Mouse (Mus musculus): ENCODE data around the gene Olfr69. TPM values are rescaled to one million over a fixed set of nuclear protein-coding genes. Genes with fewer than 3 reads are reported as not detected.
"Not testable (repeated sequence)": the region's sequence is repeated elsewhere in the genome, so short reads cannot be mapped to it uniquely, and the experiment has no call there.

Gene Olfr69
- not detected for total RNA-seq (2021)
- long read RNA-seq, experiment 1 = 0 reads
- long read RNA-seq, experiment 2 = 0 reads

GRCm38 (mm10) chr7:103771494-103771893, at the start of gene Olfr69:
Gene Olfr69, minus strand, starts transcription at chr7:103771594.
- DNase-seq = no peak
- intact Hi-C loops (cut with DNase I; ENCODE audit: low total_unique reads) = no loop called here

GRCm38 (mm10) chr7:103815085-103815484, 43.7 kb upstream of the Olfr69 start:
- intact Hi-C loops (cut with DNase I; ENCODE audit: low total_unique reads); DNase-seq: not testable (repeated sequence)

GRCm38 (mm10) chr7:103813766-103814165, 42.4 kb upstream of the Olfr69 start, which contains the start of gene Hbb-bt:
Gene Hbb-bt, minus strand, starts transcription at chr7:103813996.
- intact Hi-C loops (cut with DNase I; ENCODE audit: low total_unique reads) = no loop called here
- DNase-seq = no peak

- DNase-seq; intact Hi-C loops (cut with DNase I; ENCODE audit: low total_unique reads): not testable (repeated sequence)
These were observed 41.8 kb upstream of the Olfr69 start for GRCm38 (mm10) chr7:103813152-103813551.

GRCm38 (mm10) chr7:103812174-103812573, 40.8 kb upstream of the Olfr69 start:
- intact Hi-C loops (cut with DNase I; ENCODE audit: low total_unique reads) = no loop called here

GRCm38 (mm10) chr7:103811223-103811845, 39.9 kb upstream of the Olfr69 start:
- intact Hi-C loops (cut with DNase I; ENCODE audit: low total_unique reads) = no loop called here
- DNase-seq = no peak

More at GRCm38 (mm10) chr7:103812174-103812573, 40.8 kb upstream of the Olfr69 start:
- no peak for DNase-seq

GRCm38 (mm10) chr7:103810746-103811145, 39.4 kb upstream of the Olfr69 start:
- no peak for DNase-seq
- intact Hi-C loops (cut with DNase I; ENCODE audit: low total_unique reads) = no loop called here

GRCm38 (mm10) chr7:103810296-103810695, 38.9 kb upstream of the Olfr69 start:
- intact Hi-C loops (cut with DNase I; ENCODE audit: low total_unique reads) = no loop called here
- DNase-seq = no peak

GRCm38 (mm10) chr7:103809801-103810155, 38.4 kb upstream of the Olfr69 start:
- no peak for DNase-seq
- intact Hi-C loops (cut with DNase I; ENCODE audit: low total_unique reads) = no loop called here

- intact Hi-C loops (cut with DNase I; ENCODE audit: low total_unique reads) = no loop called here
These were observed 37.8 kb upstream of the Olfr69 start for GRCm38 (mm10) chr7:103808971-103809800.

GRCm38 (mm10) chr7:103808120-103808519, 36.7 kb upstream of the Olfr69 start:
- intact Hi-C loops (cut with DNase I; ENCODE audit: low total_unique reads); DNase-seq: not testable (repeated sequence)

More at GRCm38 (mm10) chr7:103808971-103809800, 37.8 kb upstream of the Olfr69 start:
- no peak for DNase-seq

- intact Hi-C loops (cut with DNase I; ENCODE audit: low total_unique reads) = no loop called here
- no peak for DNase-seq
These were observed 35.5 kb upstream of the Olfr69 start for GRCm38 (mm10) chr7:103806856-103807255.

GRCm38 (mm10) chr7:103792669-103793388, 21.4 kb upstream of the Olfr69 start:
- no peak for DNase-seq

GRCm38 (mm10) chr7:103791721-103792120, 20.3 kb upstream of the Olfr69 start, which contains the start of gene Olfr67:
Gene Olfr67, minus strand, starts transcription at chr7:103791821.
- DNase-seq = no peak
- intact Hi-C loops (cut with DNase I; ENCODE audit: low total_unique reads) = no loop called here

More at GRCm38 (mm10) chr7:103792669-103793388, 21.4 kb upstream of the Olfr69 start:
- intact Hi-C loops (cut with DNase I; ENCODE audit: low total_unique reads) = no loop called here

- intact Hi-C loops (cut with DNase I; ENCODE audit: low total_unique reads) = no loop called here
These were observed 8.2 kb upstream of the Olfr69 start, which contains the start of gene Olfr68 for GRCm38 (mm10) chr7:103779598-103779997. Gene Olfr68, minus strand, starts transcription at chr7:103779698.

GRCm38 (mm10) chr7:103777652-103778051, 6.3 kb upstream of the Olfr69 start:
- intact Hi-C loops (cut with DNase I; ENCODE audit: low total_unique reads); DNase-seq: not testable (repeated sequence)

More at GRCm38 (mm10) chr7:103779598-103779997, 8.2 kb upstream of the Olfr69 start, which contains the start of gene Olfr68:
- DNase-seq = no peak

- intact Hi-C loops (cut with DNase I; ENCODE audit: low total_unique reads); DNase-seq: not testable (repeated sequence)
These were observed 3.7 kb downstream of the Olfr69 start for GRCm38 (mm10) chr7:103767687-103768086.

GRCm38 (mm10) chr7:103762212-103762611, 9.2 kb downstream of the Olfr69 start:
- intact Hi-C loops (cut with DNase I; ENCODE audit: low total_unique reads); DNase-seq: not testable (repeated sequence)

- no peak for DNase-seq
- intact Hi-C loops (cut with DNase I; ENCODE audit: low total_unique reads) = no loop called here
These were observed 14.2 kb downstream of the Olfr69 start, which contains the start of gene Olfr630 for GRCm38 (mm10) chr7:103757233-103757632. Gene Olfr630, minus strand, starts transcription at chr7:103757333.
